Mouse (Mus musculus) CH12.LX (cell line): ENCODE measurements around the gene Tmem132d. TPM values are rescaled to one million over a fixed set of nuclear protein-coding genes. Genes with fewer than 3 reads are reported as not detected.

ENCODE experiments used
- DNase-seq: peaks from one replicate; pipeline ENCODE4 v3.0.0-alpha.2; 2013; ENCODE audit errors: extremely low read depth
- H3K27ac ChIP-seq: 2 replicates; pipeline ENCODE4 v1.5.1; 2012; ENCODE audit warnings: low read depth, mild to moderate bottlenecking, control low read depth, moderate library complexity; ENCODE audit not compliant: insufficient read depth
- H3K27me3 ChIP-seq: replicated peaks from 2 replicates; pipeline ENCODE3; 2012; ENCODE audit warnings: inconsistent platforms
- H3K36me3 ChIP-seq, 2 experiments: replicated peaks in 1 of 2; 2 replicates each; pipeline versions ENCODE3 to v1.6.1; 2012; ENCODE audit warnings: inconsistent platforms in 1 of 2, low read length in 1 of 2, mild to moderate bottlenecking in 1 of 2, mixed read lengths in 1 of 2, moderate library complexity in 1 of 2; ENCODE audit not compliant: control insufficient read depth in 1 of 2, insufficient read depth in 1 of 2
- H3K4me1 ChIP-seq, 2 experiments: 2 replicates each; pipeline ENCODE4 v1.6.1; 2012; ENCODE audit warnings: inconsistent platforms in 1 of 2, moderate library complexity in 1 of 2; ENCODE audit not compliant: insufficient read depth in 2 of 2, control insufficient read depth in 1 of 2
- H3K4me2 ChIP-seq: 2 replicates; pipeline ENCODE4 v1.6.1; 2012; ENCODE audit warnings: low read depth, mild to moderate bottlenecking, control low read depth; ENCODE audit not compliant: poor library complexity, insufficient read depth, severe bottlenecking
- H3K4me3 ChIP-seq, 3 experiments: fragments of 150-350 bp in 1 of 3; sonication (generic) in 1 of 3; replicated peaks in 1 of 3; 2 replicates each; pipeline versions ENCODE3 to v1.5.1; 2011 to 2012; ENCODE audit warnings: low read depth in 2 of 3, low read length in 2 of 3, mild to moderate bottlenecking in 2 of 3, moderate library complexity in 2 of 3, control low read depth in 1 of 3, improper control_type of control experiment in 1 of 3, inconsistent platforms in 1 of 3, mixed read lengths in 1 of 3; ENCODE audit not compliant: poor library complexity in 1 of 3
- H3K79me2 ChIP-seq: replicated peaks from 2 replicates; pipeline ENCODE4 v1.6.1; 2012; ENCODE audit warnings: mild to moderate bottlenecking, moderate library complexity; ENCODE audit not compliant: control insufficient read depth, poor library complexity, insufficient read depth, severe bottlenecking; ENCODE audit errors: extremely low read depth
- H3K9ac ChIP-seq: 2 replicates; pipeline ENCODE4 v1.6.1; 2012; ENCODE audit warnings: low read depth, mild to moderate bottlenecking, control low read depth, moderate library complexity; ENCODE audit not compliant: insufficient read depth
- H3K9me3 ChIP-seq: replicated peaks from 2 replicates; pipeline ENCODE3; 2012; ENCODE audit warnings: low read length, inconsistent platforms, mixed read lengths
- BHLHE40 ChIP-seq: IDR thresholded peaks from 2 replicates; pipeline ENCODE4 v1.6.1; 2011; ENCODE audit warnings: mild to moderate bottlenecking, low read depth, low read length, improper control_type of control experiment
- CTCF ChIP-seq, 2 experiments: IDR thresholded peaks in 1 of 2; conservative IDR thresholded peaks in 1 of 2; 2 replicates each; pipeline ENCODE4 v1.5.1; 2011 to 2012; ENCODE audit warnings: low read depth in 2 of 2, low read length in 2 of 2, improper control_type of control experiment in 1 of 2, inconsistent platforms in 1 of 2, mild to moderate bottlenecking in 1 of 2, moderate library complexity in 1 of 2
- ELF1 ChIP-seq: IDR thresholded peaks from 2 replicates; pipeline ENCODE4 v1.6.1; 2014; ENCODE audit warnings: low read depth, mild to moderate bottlenecking, inconsistent platforms, low read length, improper control_type of control experiment
- ETS1 ChIP-seq: conservative IDR thresholded peaks from 2 replicates; pipeline ENCODE4 v1.6.1; 2012; ENCODE audit warnings: low read depth, mild to moderate bottlenecking, inconsistent platforms, low read length, improper control_type of control experiment, moderate library complexity
- IRF4 ChIP-seq: IDR thresholded peaks from 2 replicates; pipeline ENCODE4 v1.6.1; 2014; ENCODE audit warnings: low read depth, mild to moderate bottlenecking, inconsistent platforms, low read length, improper control_type of control experiment
- JUN ChIP-seq: IDR thresholded peaks from 2 replicates; pipeline ENCODE4 v1.6.1; 2011; ENCODE audit warnings: low read depth, mild to moderate bottlenecking, low read length, improper control_type of control experiment, moderate library complexity; ENCODE audit not compliant: insufficient read depth
- MAFK ChIP-seq: IDR thresholded peaks from 2 replicates; pipeline ENCODE4 v1.6.1; 2011; ENCODE audit warnings: low read length, improper control_type of control experiment; ENCODE audit not compliant: insufficient replicate concordance
- MAZ ChIP-seq: IDR thresholded peaks from 2 replicates; pipeline ENCODE4 v1.6.1; 2012; ENCODE audit warnings: low read depth, mild to moderate bottlenecking, inconsistent platforms, low read length, improper control_type of control experiment, moderate library complexity
- NELFE ChIP-seq: IDR thresholded peaks from 2 replicates; pipeline ENCODE4 v1.6.1; 2011; ENCODE audit warnings: low read depth, low read length, improper control_type of control experiment
- NRF1 ChIP-seq: IDR thresholded peaks from 2 replicates; pipeline ENCODE4 v1.6.1; 2014; ENCODE audit warnings: low read depth, mild to moderate bottlenecking, inconsistent platforms, low read length, improper control_type of control experiment, moderate library complexity
- PAX5 ChIP-seq: IDR thresholded peaks from 2 replicates; pipeline ENCODE4 v1.6.1; 2012; ENCODE audit warnings: low read length, inconsistent platforms, mixed read lengths
- TCF12 ChIP-seq: IDR thresholded peaks from 2 replicates; pipeline ENCODE4 v1.6.1; 2014; ENCODE audit warnings: low read depth, mild to moderate bottlenecking, inconsistent platforms, low read length, improper control_type of control experiment
- USF2 ChIP-seq: conservative IDR thresholded peaks from 2 replicates; pipeline ENCODE4 v1.6.1; 2011; ENCODE audit warnings: low read depth, low read length, improper control_type of control experiment
- ZC3H11A ChIP-seq: IDR thresholded peaks from 2 replicates; pipeline ENCODE4 v1.6.1; 2012; ENCODE audit warnings: low read depth, mild to moderate bottlenecking, inconsistent platforms, low read length, improper control_type of control experiment
- ZKSCAN1 ChIP-seq: IDR thresholded peaks from 2 replicates; pipeline ENCODE4 v1.6.1; 2012; ENCODE audit warnings: low read depth, inconsistent platforms, low read length, improper control_type of control experiment, borderline replicate concordance
- dilution Hi-C: fragments of 300-500 bp; cut with MboI; formaldehyde crosslinking; loops from 2 replicates; pipeline ENCODE4 v1.14.3; 2020; ENCODE audit warnings: low sequenced_read_pairs; ENCODE audit not compliant: extremely low pct_unique_long_range_greater_than_20kb, extremely low pct_ligation_motif_present
- in situ Hi-C: fragments of 300-500 bp; cut with MboI; formaldehyde crosslinking; loops from 3 replicates; pipeline ENCODE4 v1.14.3; 2019; ENCODE audit warnings: low sequenced_read_pairs, low pct_ligation_motif_present, low pct_unique_long_range_greater_than_20kb, mixed read lengths
- polyA plus RNA-seq: library from polyadenylated mRNA; unstranded; fragments of >175 nt; gene quantifications from 2 replicates; pipeline ENCODE4 v1.2.1, GENCODE M21; 2012; ENCODE audit warnings: low read depth; ENCODE audit not compliant: insufficient read length
- total RNA-seq, 2 experiments: library from RNA; depleted of rRNA; stranded (reverse); fragments of 300-350 nt in 1 of 2; fragments of >200 nt in 1 of 2; gene quantifications; 2 replicates each; pipeline ENCODE4 v1.2.3; 2012 to 2014

The Tmem132d gene
- total and polyA plus RNA-seq, 3 experiments: not detected

- Histone ChIP-seq H3K36me3 (no peaks in the 10 kb centered on the region), H3K9ac (no peak overlapping the region), H3K4me1 (no peaks in the 10 kb centered on the region), H3K4me2 (no peak overlapping the region), H3K4me3 (no peak overlapping the region), H3K9me3 (peaks cover 81% of the 10 kb centered on the region), H3K27ac (no peak overlapping the region), H3K79me2 (no peaks in the 10 kb centered on the region), H3K27me3 (no peaks in the 10 kb centered on the region)
- dilution Hi-C loops (no loop called here), in situ Hi-C loops (no loop called here)
- TF ChIP-seq MAZ (no peak), TCF12 (no peak), NELFE (no peak), ZKSCAN1 (no peak), BHLHE40 (no peak), USF2 (no peak), ZC3H11A (no peak), MAFK (no peak)
- no peak for DNase-seq
These were observed 617.6 kb downstream of the Tmem132d start for GRCm38 (mm10) chr5:127815292-127815691.

GRCm38 (mm10) chr5:127807419-127807818 lies 625.5 kb downstream of the Tmem132d start:
- dilution Hi-C loops (no loop called here), in situ Hi-C loops (no loop called here)
- Histone ChIP-seq H3K4me1 (no peaks in the 10 kb centered on the region), H3K9me3 (peaks cover 88% of the 10 kb centered on the region), H3K79me2 (no peaks in the 10 kb centered on the region), H3K36me3 (no peaks in the 10 kb centered on the region), H3K4me3 (no peak overlapping the region), H3K27me3 (no peaks in the 10 kb centered on the region), H3K27ac (no peak overlapping the region), H3K9ac (no peak overlapping the region), H3K4me2 (no peak overlapping the region)
- no peak for TF ChIP-seq NRF1
- DNase-seq: no peak

- H3K36me3 ChIP-seq: no peaks in the 10 kb centered on the region
- no peak overlapping the region for H3K27ac ChIP-seq
- no peaks in the 10 kb centered on the region for H3K4me1 ChIP-seq
- no peaks in the 10 kb centered on the region for H3K27me3 ChIP-seq
- dilution Hi-C loops: no loop called here
- DNase-seq: no peak
- H3K4me3 ChIP-seq: no peak overlapping the region
- no peak overlapping the region for H3K4me2 ChIP-seq
- peaks cover 85% of the 10 kb centered on the region for H3K9me3 ChIP-seq
- no peak overlapping the region for H3K9ac ChIP-seq
- in situ Hi-C loops: no loop called here
- TF ChIP-seq ZC3H11A (no peak), ETS1 (no peak), CTCF (conservative IDR thresholded peaks at IDR 0.05 in 1 of 2, IDR thresholded peaks at IDR 0.05 in 1 of 2; ENCODE audit: low read depth in 2 of 2, low read length in 2 of 2) (no peak), JUN (no peak), ELF1 (no peak), IRF4 (no peak), PAX5 (no peak)
- no peaks in the 10 kb centered on the region for H3K79me2 ChIP-seq
These were observed 626.0 kb downstream of the Tmem132d start for GRCm38 (mm10) chr5:127806850-127807249.
